Mouse (Mus musculus): ENCODE data around the gene Tnrc6c. TPM values are rescaled to one million over a fixed set of nuclear protein-coding genes. Genes with fewer than 3 reads are reported as not detected.
"Not testable (repeated sequence)": the region's sequence is repeated elsewhere in the genome, so short reads cannot be mapped to it uniquely, and the experiment has no call there.

The Tnrc6c gene
- polyA plus RNA-seq, 1 experiment from 2014 or later, result 12.6 TPM

DNA sequence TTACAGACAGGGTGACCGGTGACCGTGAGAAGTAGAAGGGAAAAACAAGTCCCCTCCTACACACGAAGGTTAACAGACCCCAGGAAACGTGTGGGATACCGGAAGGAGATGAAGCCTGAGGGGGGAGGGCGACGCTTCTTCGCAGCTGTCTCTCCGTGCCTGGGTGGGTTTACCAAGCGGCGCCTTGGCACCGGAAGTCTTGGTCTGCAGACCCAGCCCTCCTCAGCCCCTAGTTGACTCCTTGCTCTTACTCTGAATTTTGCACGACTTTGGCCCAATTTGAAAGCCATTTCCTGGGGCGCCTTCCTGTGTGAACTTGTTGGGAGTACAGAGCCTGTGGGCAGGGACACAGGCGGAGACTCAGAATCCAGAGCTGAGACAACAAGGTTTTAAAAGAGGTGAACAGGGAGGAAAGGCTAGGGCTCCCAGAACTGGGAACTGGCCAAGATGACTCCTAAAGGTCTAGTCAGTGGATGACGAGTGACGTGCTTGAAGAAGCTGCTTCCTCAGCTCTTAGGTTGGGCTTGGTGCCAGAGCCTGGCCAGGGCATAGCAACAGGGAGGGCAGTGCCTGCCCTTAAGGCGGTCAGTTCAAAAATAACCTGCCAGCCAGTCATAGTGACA, 127.2 kb downstream of the Tnrc6c start:
- no peak for DNase-seq (ENCODE audit: low spot score)
- Histone ChIP-seq H3K9ac (ENCODE audit: low read length) (no peak overlapping the region; the same call in 1 of the 2 replicates), H3K4me1 (replicated peaks; ENCODE audit: control insufficient read depth, insufficient read depth, low read length) (peaks cover 32% of the 10 kb centered on the region), H3K4me2 (ENCODE audit: low read length) (peak overlapping the region; percentile 89), H3K36me3 (ENCODE audit: control insufficient read depth, insufficient read depth, low read length) (no peaks in the 10 kb centered on the region), H3K27me3 (replicated peaks; ENCODE audit: control insufficient read depth, insufficient read depth, low read length) (no peaks in the 10 kb centered on the region), H3K9me3 (ENCODE audit: control insufficient read depth, low read length) (no peaks in the 10 kb centered on the region), H3K27ac (ENCODE audit: low read depth) (peak overlapping the region; percentile 83), H3K4me3 (ENCODE audit: low read depth, low read length) (no peak overlapping the region)
- ATAC-seq (replicated peaks; ENCODE audit: low FRiP score, low TSS enrichment, low read depth), result peak; percentile 9; the same call in 1 of the 2 replicates
- WGBS, result 18% methylated on average over 18 of the region's 18 CpGs

DNA sequence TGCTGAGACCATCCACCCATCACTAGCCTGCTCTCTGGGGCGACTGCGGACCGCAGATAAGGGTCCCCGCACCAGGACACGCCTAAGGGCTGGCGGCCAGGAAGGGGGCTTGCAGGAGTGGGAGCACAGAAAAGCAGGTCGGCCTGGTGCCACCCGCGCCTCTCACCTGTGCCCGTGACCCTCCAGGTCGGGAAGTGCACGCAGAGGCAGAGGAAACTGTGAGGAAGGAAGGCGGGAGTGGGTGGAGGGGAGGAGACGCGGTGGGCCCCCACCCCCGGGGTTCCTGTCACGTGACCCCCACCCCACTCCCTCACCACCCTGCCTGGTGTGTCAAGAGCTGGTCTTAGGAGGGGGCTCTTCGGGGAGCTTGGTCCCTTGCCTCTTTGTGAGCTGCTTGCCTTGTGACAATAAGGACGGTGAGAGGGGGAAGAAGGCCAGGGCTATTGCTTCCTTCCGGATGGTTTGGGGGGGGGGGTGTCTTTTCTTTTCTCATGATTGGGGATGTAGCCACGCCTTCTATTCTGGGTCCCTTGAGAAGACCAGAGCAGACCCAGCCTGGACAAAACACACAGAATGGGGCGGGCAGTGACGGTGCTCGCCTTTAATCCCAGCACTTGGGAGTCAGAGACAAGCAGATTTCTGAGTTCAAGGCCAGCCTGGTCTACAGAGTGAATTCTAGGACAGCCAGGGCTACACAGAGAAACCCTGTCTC, 128.1 kb downstream of the Tnrc6c start, which contains the start of the genes Tmc8 and Tmc6:
Tmc8 (plus strand) TSS at position 84 of the 712 bp plus-strand sequence.
Tmc6 (minus strand) TSS at position 206 of the 712 bp plus-strand sequence.
- H3K36me3 ChIP-seq (ENCODE audit: control insufficient read depth, insufficient read depth, low read length), result no peaks in the 10 kb centered on the region
- H3K9ac ChIP-seq (ENCODE audit: low read length), result peak within 1 kb of the TSS; percentile 53
- H3K4me3 ChIP-seq (ENCODE audit: low read depth, low read length), result peak within 1 kb of the TSS; percentile 44
- peaks cover 32% of the 10 kb centered on the region for H3K4me1 ChIP-seq (replicated peaks; ENCODE audit: control insufficient read depth, insufficient read depth, low read length)
- H3K27me3 ChIP-seq (replicated peaks; ENCODE audit: control insufficient read depth, insufficient read depth, low read length), result no peaks in the 10 kb centered on the region
- DNase-seq (ENCODE audit: low spot score) (no peak), ATAC-seq (replicated peaks; ENCODE audit: low FRiP score, low TSS enrichment, low read depth) (no peak)
- peak within 1 kb of the TSS; percentile 89 for H3K4me2 ChIP-seq (ENCODE audit: low read length)
- peak within 1 kb of the TSS; percentile 83 for H3K27ac ChIP-seq (ENCODE audit: low read depth)
- WGBS, result 50% methylated on average over 24 of the region's 24 CpGs
- no peaks in the 10 kb centered on the region for H3K9me3 ChIP-seq (ENCODE audit: control insufficient read depth, low read length)

DNA sequence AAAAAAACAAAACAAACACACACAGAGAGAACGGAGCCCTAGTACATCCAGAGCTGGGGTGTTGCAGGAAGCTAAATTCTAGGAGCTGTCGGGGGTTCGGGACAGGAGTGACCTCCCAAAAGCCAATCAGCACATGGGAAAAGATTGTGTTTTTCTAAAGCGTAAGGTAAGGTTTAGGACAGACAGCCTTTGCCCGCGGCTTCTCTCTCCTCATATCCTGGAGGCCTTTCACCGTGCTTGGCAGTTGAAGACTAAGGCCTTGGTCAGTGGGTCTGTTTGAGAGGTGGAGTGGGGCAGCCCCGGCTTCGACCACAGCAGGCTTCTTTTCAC, 128.6 kb downstream of the Tnrc6c start:
- peak overlapping the region; percentile 53 for H3K9ac ChIP-seq (ENCODE audit: low read length)
- ATAC-seq (replicated peaks; ENCODE audit: low FRiP score, low TSS enrichment, low read depth) (no peak), DNase-seq (ENCODE audit: low spot score) (no peak)
- H3K4me2 ChIP-seq (ENCODE audit: low read length), result peak overlapping the region; percentile 58
- H3K4me3 ChIP-seq (ENCODE audit: low read depth, low read length), result peak overlapping the region; percentile 29
- peaks cover 32% of the 10 kb centered on the region for H3K4me1 ChIP-seq (replicated peaks; ENCODE audit: control insufficient read depth, insufficient read depth, low read length)
- peak overlapping the region; percentile 38; the same call in 1 of the 2 replicates for H3K27ac ChIP-seq (ENCODE audit: low read depth)
- 49% methylated on average over 9 of the region's 9 CpGs for WGBS
- H3K27me3 ChIP-seq (replicated peaks; ENCODE audit: control insufficient read depth, insufficient read depth, low read length), result no peaks in the 10 kb centered on the region
- H3K9me3 ChIP-seq (ENCODE audit: control insufficient read depth, low read length), result no peaks in the 10 kb centered on the region
- H3K36me3 ChIP-seq (ENCODE audit: control insufficient read depth, insufficient read depth, low read length), result no peaks in the 10 kb centered on the region

DNA sequence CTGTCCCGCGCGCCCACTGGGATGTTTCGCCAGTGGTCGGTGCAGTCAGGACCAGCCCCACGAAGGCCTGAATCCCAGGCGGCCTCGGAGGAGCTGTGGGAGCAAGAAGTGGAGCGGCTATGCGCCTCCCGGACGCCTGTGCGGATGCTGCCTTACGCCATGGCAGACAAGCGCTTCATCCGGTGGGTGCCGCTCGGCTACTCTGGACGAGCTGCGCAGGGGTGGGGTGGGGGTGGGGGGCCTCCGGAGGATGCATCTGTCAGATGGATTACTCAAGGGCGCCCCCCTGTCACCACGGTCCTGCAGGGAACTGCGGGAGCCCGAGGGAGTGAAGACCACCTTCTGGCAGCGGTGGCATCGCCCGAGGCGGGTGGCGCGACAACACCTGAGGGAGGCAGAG, 129.0 kb downstream of the Tnrc6c start:
- H3K27me3 ChIP-seq (replicated peaks; ENCODE audit: control insufficient read depth, insufficient read depth, low read length), result no peaks in the 10 kb centered on the region
- 8% methylated on average over 31 of the region's 31 CpGs for WGBS
- ATAC-seq (replicated peaks; ENCODE audit: low FRiP score, low TSS enrichment, low read depth), result no peak
- H3K27ac ChIP-seq (ENCODE audit: low read depth), result peak overlapping the region; percentile 38; the same call in 1 of the 2 replicates
- peak overlapping the region; percentile 29 for H3K4me3 ChIP-seq (ENCODE audit: low read depth, low read length)
- H3K9ac ChIP-seq (ENCODE audit: low read length), result peak overlapping the region; percentile 53
- peak overlapping the region; percentile 58 for H3K4me2 ChIP-seq (ENCODE audit: low read length)
- no peaks in the 10 kb centered on the region for H3K9me3 ChIP-seq (ENCODE audit: control insufficient read depth, low read length)
- H3K4me1 ChIP-seq (replicated peaks; ENCODE audit: control insufficient read depth, insufficient read depth, low read length), result peaks cover 32% of the 10 kb centered on the region
- H3K36me3 ChIP-seq (ENCODE audit: control insufficient read depth, insufficient read depth, low read length), result no peaks in the 10 kb centered on the region
- DNase-seq (ENCODE audit: low spot score), result peak; percentile 82

DNA sequence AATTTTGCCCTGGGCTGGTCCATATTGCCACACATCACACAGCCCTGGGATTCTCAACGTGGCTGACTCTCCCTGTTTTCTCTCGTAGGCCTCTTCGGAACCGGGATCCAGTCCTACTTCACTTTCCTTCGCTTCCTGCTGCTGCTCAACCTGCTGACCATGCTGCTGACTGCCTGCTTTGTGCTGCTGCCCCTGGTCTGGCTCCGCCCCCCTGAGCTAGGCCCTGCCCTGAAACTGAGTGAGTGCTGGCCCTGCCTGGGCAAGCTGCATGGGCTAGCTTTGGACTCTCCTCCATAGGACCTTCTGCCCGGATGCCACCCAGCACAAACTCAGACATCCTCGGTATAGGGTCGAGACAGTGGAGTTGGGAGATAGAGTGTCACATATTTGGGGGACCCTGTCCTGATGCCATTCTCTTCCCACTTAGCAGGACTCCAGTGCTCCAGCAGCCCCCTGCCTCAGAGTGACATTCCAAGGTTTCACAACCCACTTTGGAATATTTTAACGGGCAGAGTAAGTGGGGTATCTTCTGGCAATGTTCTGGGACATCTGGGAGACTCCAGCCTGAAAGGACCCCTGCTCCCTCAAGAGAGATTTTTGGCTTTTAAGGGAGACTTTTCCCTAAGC, 129.7 kb downstream of the Tnrc6c start:
- H3K4me3 ChIP-seq (ENCODE audit: low read depth, low read length), result 0 out of 2 replicates have a peak overlapping the region, but pooled peaks have one; percentile 29
- peaks cover 30% of the 10 kb centered on the region for H3K4me1 ChIP-seq (replicated peaks; ENCODE audit: control insufficient read depth, insufficient read depth, low read length)
- H3K27ac ChIP-seq (ENCODE audit: low read depth), result no peak overlapping the region
- no peak for ATAC-seq (replicated peaks; ENCODE audit: low FRiP score, low TSS enrichment, low read depth)
- 40% methylated on average over 10 of the region's 10 CpGs for WGBS
- peak overlapping the region; percentile 58 for H3K4me2 ChIP-seq (ENCODE audit: low read length)
- no peaks in the 10 kb centered on the region for H3K9me3 ChIP-seq (ENCODE audit: control insufficient read depth, low read length)
- DNase-seq (ENCODE audit: low spot score), result no peak
- no peaks in the 10 kb centered on the region for H3K27me3 ChIP-seq (replicated peaks; ENCODE audit: control insufficient read depth, insufficient read depth, low read length)
- no peak overlapping the region for H3K9ac ChIP-seq (ENCODE audit: low read length)
- H3K36me3 ChIP-seq (ENCODE audit: control insufficient read depth, insufficient read depth, low read length), result no peaks in the 10 kb centered on the region

DNA sequence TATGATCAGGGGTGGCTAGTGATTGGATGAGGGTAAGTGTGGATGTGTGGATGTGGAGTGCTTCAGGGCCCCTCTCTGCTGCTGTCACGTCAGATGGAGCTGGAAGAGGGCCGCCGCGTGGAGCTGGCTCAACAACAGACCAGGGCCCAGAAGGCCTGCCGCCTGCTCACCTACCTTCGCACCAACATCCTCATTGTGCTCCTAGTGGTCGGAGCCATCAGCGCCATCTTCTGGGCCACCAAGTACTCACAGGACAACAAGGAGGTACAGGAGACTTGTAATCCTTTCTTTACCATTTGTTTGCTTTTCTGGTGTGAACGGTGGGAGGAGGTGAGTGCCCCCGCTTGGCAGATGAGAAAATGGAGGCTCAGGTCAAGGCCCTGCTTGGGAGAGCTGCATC, 132.2 kb downstream of the Tnrc6c start:
- H3K4me2 ChIP-seq (ENCODE audit: low read length), result no peak overlapping the region
- 13% methylated on average over 10 of the region's 10 CpGs for WGBS
- H3K9me3 ChIP-seq (ENCODE audit: control insufficient read depth, low read length), result no peaks in the 10 kb centered on the region
- DNase-seq (ENCODE audit: low spot score) (peak; percentile 68), ATAC-seq (replicated peaks; ENCODE audit: low FRiP score, low TSS enrichment, low read depth) (no peak)
- H3K27ac ChIP-seq (ENCODE audit: low read depth), result no peak overlapping the region
- no peak overlapping the region for H3K4me3 ChIP-seq (ENCODE audit: low read depth, low read length)
- peaks cover 18% of the 10 kb centered on the region for H3K4me1 ChIP-seq (replicated peaks; ENCODE audit: control insufficient read depth, insufficient read depth, low read length)
- H3K36me3 ChIP-seq (ENCODE audit: control insufficient read depth, insufficient read depth, low read length), result no peaks in the 10 kb centered on the region
- no peak overlapping the region for H3K9ac ChIP-seq (ENCODE audit: low read length)
- no peaks in the 10 kb centered on the region for H3K27me3 ChIP-seq (replicated peaks; ENCODE audit: control insufficient read depth, insufficient read depth, low read length)

DNA sequence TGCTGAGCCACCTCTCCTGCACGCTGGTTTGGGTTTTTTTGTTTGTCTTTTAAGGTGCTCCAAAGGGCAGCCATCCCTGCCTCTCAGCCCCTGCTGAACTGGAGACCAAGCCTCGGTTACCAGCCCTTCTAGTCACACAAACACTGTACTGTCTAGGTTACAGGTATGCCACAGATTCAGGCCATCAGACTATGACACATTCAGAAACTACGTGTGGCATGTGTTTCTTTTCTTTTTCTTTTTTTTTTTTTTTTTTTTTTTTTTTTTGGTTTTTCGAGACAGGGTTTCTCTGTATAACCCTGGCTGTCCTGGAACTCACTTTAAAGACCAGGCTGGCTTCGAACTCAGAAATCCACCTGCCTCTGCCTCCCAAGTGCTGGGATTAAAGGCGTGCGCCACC, 134.4 kb downstream of the Tnrc6c start:
- not testable (repeated sequence) for H3K9me3 ChIP-seq (ENCODE audit: control insufficient read depth, low read length); H3K4me3 ChIP-seq (ENCODE audit: low read depth, low read length); DNase-seq (ENCODE audit: low spot score); H3K9ac ChIP-seq (ENCODE audit: low read length); H3K36me3 ChIP-seq (ENCODE audit: control insufficient read depth, insufficient read depth, low read length); H3K4me2 ChIP-seq (ENCODE audit: low read length); H3K27me3 ChIP-seq (replicated peaks; ENCODE audit: control insufficient read depth, insufficient read depth, low read length); ATAC-seq (replicated peaks; ENCODE audit: low FRiP score, low TSS enrichment, low read depth); H3K27ac ChIP-seq (ENCODE audit: low read depth)
- H3K4me1 ChIP-seq (replicated peaks; ENCODE audit: control insufficient read depth, insufficient read depth, low read length), result peaks cover 13% of the 10 kb centered on the region
- 82% methylated on average over 7 of the region's 7 CpGs for WGBS

DNA sequence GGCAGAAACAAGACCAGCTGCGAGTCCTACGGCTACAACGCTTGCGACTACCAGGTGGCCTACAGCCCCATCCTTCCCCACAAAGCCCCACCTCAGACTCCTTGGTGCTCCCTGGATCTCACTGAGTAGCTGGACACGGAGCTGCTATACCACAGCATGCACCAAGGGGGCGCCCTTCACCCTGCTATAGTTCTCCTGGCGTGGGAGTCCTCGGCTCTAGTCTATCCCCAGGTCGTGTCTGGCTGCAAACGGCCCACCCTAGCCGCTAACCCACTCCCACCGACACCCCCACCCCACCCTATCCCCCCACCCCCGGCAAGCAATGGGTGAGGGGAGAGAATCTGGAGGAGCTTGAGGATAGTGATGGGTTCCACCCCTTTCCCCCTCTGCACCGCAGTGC, 136.2 kb downstream of the Tnrc6c start:
- H3K27ac ChIP-seq (ENCODE audit: low read depth), result peak overlapping the region; percentile 77
- no peaks in the 10 kb centered on the region for H3K27me3 ChIP-seq (replicated peaks; ENCODE audit: control insufficient read depth, insufficient read depth, low read length)
- DNase-seq (ENCODE audit: low spot score) (peak; percentile 91), ATAC-seq (replicated peaks; ENCODE audit: low FRiP score, low TSS enrichment, low read depth) (peak; percentile 49)
- peak overlapping the region; percentile 42 for H3K4me2 ChIP-seq (ENCODE audit: low read length)
- H3K9ac ChIP-seq (ENCODE audit: low read length), result no peak overlapping the region
- no peaks in the 10 kb centered on the region for H3K9me3 ChIP-seq (ENCODE audit: control insufficient read depth, low read length)
- WGBS, result 4% methylated on average over 14 of the region's 14 CpGs
- H3K36me3 ChIP-seq (ENCODE audit: control insufficient read depth, insufficient read depth, low read length), result no peaks in the 10 kb centered on the region
- peaks cover 13% of the 10 kb centered on the region for H3K4me1 ChIP-seq (replicated peaks; ENCODE audit: control insufficient read depth, insufficient read depth, low read length)
- peak overlapping the region; percentile 16 for H3K4me3 ChIP-seq (ENCODE audit: low read depth, low read length)

Data from intestine, embryonic 14.5 days (tissue).